Mouse (Mus musculus): ENCODE measurements at regions not wholly inside any gene's neighbourhood (a gene's known extent, or its start where the extent isn't known, plus 50 kb on each side); places are given as distances from the start of the nearest gene placed in this dataset.

- DNase-seq, result peak in 1 of 2 experiments; percentile 9
Observed at GRCm38 (mm10) chr2:28287210-28287860, 94.5 kb downstream of the Olfm1 start.

- DNase-seq, result no peak
Observed at GRCm38 (mm10) chr2:28289339-28289738, 96.5 kb downstream of the Olfm1 start.

DNA sequence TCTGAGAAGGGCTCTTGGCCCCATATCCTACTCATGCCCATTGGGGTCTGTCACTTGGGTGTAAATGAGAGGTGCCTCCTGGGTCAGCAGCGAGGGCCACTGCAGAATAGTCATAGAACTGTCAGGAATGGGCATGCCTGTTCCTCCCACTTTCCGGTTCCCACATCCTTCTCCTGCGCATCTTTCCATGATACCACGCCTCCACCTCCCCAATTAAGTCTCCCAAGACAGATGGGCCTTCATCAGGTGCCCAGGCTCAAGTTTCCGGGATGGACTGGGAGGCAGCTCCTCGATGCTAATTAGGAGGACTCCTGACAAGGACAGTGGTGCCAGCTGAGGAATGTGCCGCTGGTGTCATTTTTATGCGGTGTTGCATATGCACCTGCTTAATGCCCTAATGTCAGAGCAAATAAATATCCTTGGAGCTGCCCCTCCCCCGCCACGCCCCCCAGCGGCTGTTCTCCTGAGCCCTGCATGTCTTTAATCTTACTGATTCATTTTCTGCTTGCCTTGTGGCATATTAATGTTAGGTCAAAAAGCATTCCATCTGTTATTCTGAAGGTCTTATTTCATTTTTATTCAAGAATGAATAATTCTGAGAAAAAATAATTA, 97.2 kb downstream of the Olfm1 start:
- no peak for DNase-seq

DNA sequence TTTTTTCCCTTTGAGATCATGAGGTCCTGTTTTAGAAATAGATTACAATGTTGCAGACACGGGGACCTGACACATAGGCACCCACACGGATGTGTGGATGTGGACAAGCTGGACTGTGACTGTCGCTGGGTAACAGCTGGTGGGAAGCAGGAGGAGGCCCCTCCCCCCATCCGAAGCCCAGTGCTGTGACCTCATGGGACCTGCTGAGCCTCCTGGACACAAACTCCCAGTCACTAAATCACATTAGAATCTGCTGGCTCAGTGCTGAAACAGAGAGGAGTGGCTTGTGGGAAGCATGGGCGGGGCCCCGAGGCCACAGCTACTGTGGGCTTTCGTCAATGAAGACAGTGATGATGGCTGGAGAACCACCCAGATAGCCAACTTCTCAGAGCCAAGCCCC, 101.7 kb downstream of the Olfm1 start:
- peak in 1 of 2 experiments; percentile 46 for DNase-seq

DNA sequence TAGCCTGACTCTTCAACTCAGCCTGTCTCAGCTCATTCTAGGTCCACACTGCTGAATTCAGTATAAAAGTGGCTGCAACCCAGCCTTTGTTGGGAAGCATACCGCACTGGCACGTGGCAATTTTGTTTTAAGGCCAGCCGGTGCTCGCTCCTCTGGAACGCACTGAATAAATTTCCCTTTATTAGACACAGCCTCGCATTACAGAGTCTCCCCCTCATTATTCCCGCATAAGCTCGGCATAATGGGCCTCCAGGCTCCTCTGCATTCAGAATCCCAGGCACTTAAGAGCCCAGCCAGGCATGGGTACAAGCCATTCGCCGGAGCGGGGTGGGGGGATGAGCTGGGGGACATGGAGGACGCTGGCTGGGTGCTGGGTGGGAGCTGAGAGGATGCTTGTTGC, 103.4 kb downstream of the Olfm1 start:
- peak in 1 of 2 experiments; percentile 13 for DNase-seq

GRCm38 (mm10) chr2:28298738-28299137, 105.9 kb downstream of the Olfm1 start:
- no peak for DNase-seq

GRCm38 (mm10) chr2:28299346-28299745, 106.6 kb downstream of the Olfm1 start:
- DNase-seq, result no peak

- DNase-seq, result no peak
Observed at GRCm38 (mm10) chr2:28301313-28301712, 108.5 kb downstream of the Olfm1 start.

GRCm38 (mm10) chr2:28303936-28304335, 111.1 kb downstream of the Olfm1 start:
- no peak for DNase-seq

DNA sequence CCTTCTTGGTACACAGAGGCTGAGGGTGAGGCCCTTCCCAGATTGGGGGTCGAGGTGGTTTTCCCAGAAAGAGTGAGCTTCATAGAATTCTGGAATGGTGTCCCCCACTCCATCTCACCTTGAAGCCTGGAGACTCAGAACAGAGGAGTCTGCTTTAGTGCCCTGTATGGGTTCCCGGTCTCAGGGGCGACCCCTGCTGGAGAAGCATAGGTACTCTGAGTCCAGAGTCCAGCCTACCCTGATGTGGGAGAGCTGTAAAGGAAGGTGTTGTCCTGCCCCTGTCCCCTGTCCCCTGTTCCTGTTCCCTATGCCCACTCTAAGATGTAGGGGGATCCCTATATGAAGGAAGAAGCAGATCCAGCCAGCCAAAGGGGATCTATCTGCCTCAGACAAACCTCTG, 111.9 kb downstream of the Olfm1 start:
- DNase-seq, result peak; percentile 40 to 64

GRCm38 (mm10) chr2:28309122-28309521, 116.3 kb downstream of the Olfm1 start:
- DNase-seq, result no peak

- DNase-seq, result no peak
Observed at GRCm38 (mm10) chr2:28312212-28312611, 119.4 kb downstream of the Olfm1 start.

DNA sequence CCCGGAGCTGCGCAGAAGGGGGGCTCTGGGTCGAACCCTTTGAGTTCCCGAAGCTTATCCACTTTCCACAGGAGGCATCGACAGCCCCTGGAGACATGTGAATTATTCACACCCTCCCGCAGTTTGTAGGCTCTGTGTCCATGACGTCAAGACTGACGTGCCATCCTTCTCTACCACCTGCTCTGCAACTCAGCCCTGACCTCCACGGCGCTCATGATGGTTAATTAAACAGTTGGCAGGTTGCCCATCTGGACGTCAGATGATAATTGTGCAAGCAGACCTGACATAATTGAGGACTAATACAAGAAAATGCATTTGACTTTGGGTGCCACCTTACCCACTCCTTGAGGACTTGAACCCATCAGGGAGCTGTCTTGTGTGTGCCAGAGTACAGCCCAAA, 121.1 kb upstream of the Ppp1r26 start:
- peak in 1 of 2 experiments; percentile 13 for DNase-seq

GRCm38 (mm10) chr2:28326056-28326455, 120.5 kb upstream of the Ppp1r26 start:
- peak in 1 of 2 experiments; percentile 10 for DNase-seq

DNA sequence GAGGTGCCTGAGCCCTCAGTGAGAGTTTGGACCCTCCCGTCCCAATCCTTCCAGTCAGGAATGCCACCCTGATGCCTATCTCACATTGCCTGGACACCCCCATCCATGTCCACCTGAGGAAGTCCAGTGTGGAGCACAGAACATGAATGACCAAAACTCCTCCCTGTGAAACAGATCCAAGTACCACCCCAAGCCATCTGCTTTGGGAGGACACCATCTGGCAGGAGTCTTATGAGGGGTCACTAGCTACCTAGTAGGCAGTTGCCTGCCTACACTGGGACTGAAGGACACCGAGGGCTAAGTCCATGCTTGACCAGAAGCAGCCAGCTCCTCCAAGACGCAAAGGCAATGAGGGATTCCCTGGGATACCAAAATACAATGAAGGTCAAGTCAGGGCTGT, 119.9 kb upstream of the Ppp1r26 start:
- DNase-seq, result peak in 1 of 2 experiments; percentile 13

- no peak for DNase-seq
Observed at GRCm38 (mm10) chr2:28329130-28329529, 117.5 kb upstream of the Ppp1r26 start.

DNA sequence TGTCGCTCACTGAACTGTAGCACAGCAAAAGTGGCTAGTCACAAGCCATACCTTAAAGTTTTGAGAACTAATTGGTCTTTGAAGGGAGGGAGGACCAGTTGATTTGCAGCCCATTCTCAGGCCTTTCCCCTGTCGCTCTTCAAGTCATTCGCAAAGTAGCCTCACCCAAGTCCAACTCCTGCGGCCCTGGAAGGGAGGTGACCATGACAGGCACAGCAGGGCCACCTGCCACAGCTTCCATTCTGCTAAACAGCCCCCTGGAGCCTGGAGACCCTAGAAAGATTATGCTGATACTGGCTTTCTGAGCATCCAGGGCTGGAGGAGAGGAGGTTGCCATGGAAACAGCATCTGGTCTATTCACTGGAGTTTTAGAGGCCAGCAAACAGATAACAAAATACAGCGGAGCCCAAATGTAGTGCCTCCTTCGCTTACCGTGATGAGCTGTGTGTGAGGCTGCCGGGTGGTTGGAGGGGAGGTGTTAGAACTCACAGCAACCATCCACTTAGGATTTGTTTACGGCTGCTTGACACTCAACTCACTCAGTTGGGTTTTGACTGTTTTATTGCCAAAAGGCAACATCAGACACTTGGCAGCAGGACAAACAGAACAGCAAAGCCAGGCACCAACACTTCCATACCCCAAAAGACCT, 111.3 kb upstream of the Ppp1r26 start:
- DNase-seq, result peak; percentile 34 to 36

- no peak for DNase-seq
Observed at GRCm38 (mm10) chr2:28335810-28336209, 110.8 kb upstream of the Ppp1r26 start.

- no peak for DNase-seq
Observed at GRCm38 (mm10) chr2:28336349-28337309, 110.0 kb upstream of the Ppp1r26 start.

- no peak for DNase-seq
Observed at GRCm38 (mm10) chr2:28337561-28337960, 109.0 kb upstream of the Ppp1r26 start.

GRCm38 (mm10) chr2:28341304-28341703, 105.3 kb upstream of the Ppp1r26 start:
- no peak for DNase-seq

GRCm38 (mm10) chr2:28348453-28348852, 98.1 kb upstream of the Ppp1r26 start:
- DNase-seq, result no peak

DNA sequence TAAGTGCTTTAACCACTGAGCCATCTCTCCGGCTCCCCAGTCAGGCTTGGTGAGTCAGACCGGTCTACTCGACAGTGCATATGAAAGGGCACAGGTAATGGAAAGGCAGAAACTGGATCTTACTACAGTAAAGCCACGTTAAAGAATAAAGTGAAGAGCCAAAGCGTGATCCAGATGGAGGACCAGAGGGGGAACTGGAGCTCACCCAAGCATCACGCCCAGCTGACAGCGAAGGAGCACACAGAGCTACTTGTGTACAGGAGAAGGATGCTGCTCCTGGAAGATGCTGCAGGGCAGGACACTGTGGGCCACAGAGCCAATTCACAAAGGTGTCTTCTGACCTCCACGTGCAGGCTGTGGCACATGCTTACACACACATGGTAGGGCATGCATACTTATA, 96.7 kb upstream of the Ppp1r26 start:
- no peak for DNase-seq
